Mouse (Mus musculus): Measurements from ENCODE around the gene Ninj1. TPM values are rescaled to one million over a fixed set of nuclear protein-coding genes. Genes with fewer than 3 reads are reported as not detected.

The Ninj1 gene
- polyA plus RNA-seq, 1 experiment from 2014 or later, result 54.2 TPM

- H3K27me3 ChIP-seq (ENCODE audit: control insufficient read depth, insufficient read depth, low read length), result peaks cover 45% of the 10 kb centered on the region
- ATAC-seq (ENCODE audit: low FRiP score, low TSS enrichment), result peak; percentile 69
- under 1% methylated on average over 65 of the region's 98 CpGs for WGBS
Measured at GRCm38 (mm10) chr13:49147007-49147857, 40.1 kb upstream of the Ninj1 start.

GRCm38 (mm10) chr13:49147858-49148226, 39.4 kb upstream of the Ninj1 start, which contains the start of gene Wnk2:
TSS of gene Wnk2 (minus strand) at chr13:49148014.
- Histone ChIP-seq H3K36me3 (ENCODE audit: control insufficient read depth, insufficient read depth, low read length) (no peaks in the 10 kb centered on the region), H3K27me3 (ENCODE audit: control insufficient read depth, insufficient read depth, low read length) (peaks cover 45% of the 10 kb centered on the region), H3K27ac (ENCODE audit: low read depth, low read length) (no peak within 1 kb of the TSS), H3K4me1 (ENCODE audit: control insufficient read depth, insufficient read depth, low read length) (peaks cover 10% of the 10 kb centered on the region; the same call in 1 of the 2 replicates), H3K9ac (ENCODE audit: low read depth, low read length) (peak within 1 kb of the TSS; percentile 66), H3K4me3 (ENCODE audit: low read length) (peak within 1 kb of the TSS; percentile 73), H3K9me3 (ENCODE audit: control insufficient read depth, low read length) (no peaks in the 10 kb centered on the region), H3K4me2 (replicated peaks; ENCODE audit: low read depth, low read length) (peak within 1 kb of the TSS; percentile 97)
- WGBS, result under 1% methylated on average over 33 of the region's 43 CpGs
- peak; percentile 57 for ATAC-seq (ENCODE audit: low FRiP score, low TSS enrichment)

More at GRCm38 (mm10) chr13:49147007-49147857, 40.1 kb upstream of the Ninj1 start:
- Histone ChIP-seq H3K36me3 (ENCODE audit: control insufficient read depth, insufficient read depth, low read length) (no peaks in the 10 kb centered on the region), H3K27ac (ENCODE audit: low read depth, low read length) (no peak overlapping the region), H3K9ac (ENCODE audit: low read depth, low read length) (peak overlapping the region; percentile 66), H3K4me1 (ENCODE audit: control insufficient read depth, insufficient read depth, low read length) (peaks cover 10% of the 10 kb centered on the region; the same call in 1 of the 2 replicates), H3K4me2 (replicated peaks; ENCODE audit: low read depth, low read length) (peak overlapping the region; percentile 97), H3K4me3 (ENCODE audit: low read length) (peak overlapping the region; percentile 73), H3K9me3 (ENCODE audit: control insufficient read depth, low read length) (no peaks in the 10 kb centered on the region)

GRCm38 (mm10) chr13:49148687-49149086, 38.6 kb upstream of the Ninj1 start:
- ATAC-seq (ENCODE audit: low FRiP score, low TSS enrichment), result no peak
- Histone ChIP-seq H3K4me1 (ENCODE audit: control insufficient read depth, insufficient read depth, low read length) (peaks cover 10% of the 10 kb centered on the region; the same call in 1 of the 2 replicates), H3K27me3 (ENCODE audit: control insufficient read depth, insufficient read depth, low read length) (peaks cover 45% of the 10 kb centered on the region), H3K4me3 (ENCODE audit: low read length) (no peak overlapping the region), H3K36me3 (ENCODE audit: control insufficient read depth, insufficient read depth, low read length) (no peaks in the 10 kb centered on the region), H3K4me2 (replicated peaks; ENCODE audit: low read depth, low read length) (no peak overlapping the region), H3K9ac (ENCODE audit: low read depth, low read length) (no peak overlapping the region), H3K9me3 (ENCODE audit: control insufficient read depth, low read length) (no peaks in the 10 kb centered on the region), H3K27ac (ENCODE audit: low read depth, low read length) (no peak overlapping the region)
- WGBS, result 71% methylated on average over 4 of the region's 4 CpGs

GRCm38 (mm10) chr13:49154028-49154427, 33.3 kb upstream of the Ninj1 start:
- no peak overlapping the region for H3K27ac ChIP-seq (ENCODE audit: low read depth, low read length)
- H3K36me3 ChIP-seq (ENCODE audit: control insufficient read depth, insufficient read depth, low read length), result no peaks in the 10 kb centered on the region
- H3K9ac ChIP-seq (ENCODE audit: low read depth, low read length), result no peak overlapping the region
- 76% methylated on average over 10 of the region's 10 CpGs for WGBS
- no peak overlapping the region for H3K4me3 ChIP-seq (ENCODE audit: low read length)
- no peaks in the 10 kb centered on the region for H3K4me1 ChIP-seq (ENCODE audit: control insufficient read depth, insufficient read depth, low read length)
- no peak overlapping the region for H3K4me2 ChIP-seq (replicated peaks; ENCODE audit: low read depth, low read length)
- no peaks in the 10 kb centered on the region; the same call in 1 of the 2 replicates for H3K9me3 ChIP-seq (ENCODE audit: control insufficient read depth, low read length)
- H3K27me3 ChIP-seq (ENCODE audit: control insufficient read depth, insufficient read depth, low read length), result 0 out of 2 replicates have a peak, but pooled peaks cover 4% of the 10 kb centered on the region
- ATAC-seq (ENCODE audit: low FRiP score, low TSS enrichment), result no peak

GRCm38 (mm10) chr13:49154621-49155020, 32.7 kb upstream of the Ninj1 start:
- Histone ChIP-seq H3K36me3 (ENCODE audit: control insufficient read depth, insufficient read depth, low read length) (no peaks in the 10 kb centered on the region), H3K27ac (ENCODE audit: low read depth, low read length) (no peak overlapping the region), H3K4me1 (ENCODE audit: control insufficient read depth, insufficient read depth, low read length) (no peaks in the 10 kb centered on the region), H3K9me3 (ENCODE audit: control insufficient read depth, low read length) (no peaks in the 10 kb centered on the region; the same call in 1 of the 2 replicates), H3K4me2 (replicated peaks; ENCODE audit: low read depth, low read length) (no peak overlapping the region), H3K27me3 (ENCODE audit: control insufficient read depth, insufficient read depth, low read length) (0 out of 2 replicates have a peak, but pooled peaks cover under 1% of the 10 kb centered on the region), H3K4me3 (ENCODE audit: low read length) (no peak overlapping the region), H3K9ac (ENCODE audit: low read depth, low read length) (no peak overlapping the region)
- no peak for ATAC-seq (ENCODE audit: low FRiP score, low TSS enrichment)
- WGBS, result 55% methylated on average over 7 of the region's 7 CpGs

GRCm38 (mm10) chr13:49156645-49157044, 30.6 kb upstream of the Ninj1 start:
- no peaks in the 10 kb centered on the region for H3K4me1 ChIP-seq (ENCODE audit: control insufficient read depth, insufficient read depth, low read length)
- H3K27ac ChIP-seq (ENCODE audit: low read depth, low read length), result no peak overlapping the region
- ATAC-seq (ENCODE audit: low FRiP score, low TSS enrichment), result no peak
- 70% methylated on average over 4 of the region's 4 CpGs for WGBS
- no peak overlapping the region for H3K4me2 ChIP-seq (replicated peaks; ENCODE audit: low read depth, low read length)
- no peak overlapping the region for H3K4me3 ChIP-seq (ENCODE audit: low read length)
- H3K9ac ChIP-seq (ENCODE audit: low read depth, low read length), result no peak overlapping the region
- H3K9me3 ChIP-seq (ENCODE audit: control insufficient read depth, low read length), result no peaks in the 10 kb centered on the region; the same call in 1 of the 2 replicates
- H3K27me3 ChIP-seq (ENCODE audit: control insufficient read depth, insufficient read depth, low read length), result no peaks in the 10 kb centered on the region
- H3K36me3 ChIP-seq (ENCODE audit: control insufficient read depth, insufficient read depth, low read length), result no peaks in the 10 kb centered on the region

- no peak for ATAC-seq (ENCODE audit: low FRiP score, low TSS enrichment)
- H3K27ac ChIP-seq (ENCODE audit: low read depth, low read length), result no peak overlapping the region
- H3K36me3 ChIP-seq (ENCODE audit: control insufficient read depth, insufficient read depth, low read length), result no peaks in the 10 kb centered on the region
- no peaks in the 10 kb centered on the region; the same call in 1 of the 2 replicates for H3K9me3 ChIP-seq (ENCODE audit: control insufficient read depth, low read length)
- no peaks in the 10 kb centered on the region for H3K27me3 ChIP-seq (ENCODE audit: control insufficient read depth, insufficient read depth, low read length)
- WGBS, result 72% methylated on average over 10 of the region's 10 CpGs
- H3K4me1 ChIP-seq (ENCODE audit: control insufficient read depth, insufficient read depth, low read length), result no peaks in the 10 kb centered on the region
- H3K9ac ChIP-seq (ENCODE audit: low read depth, low read length), result no peak overlapping the region
- H3K4me2 ChIP-seq (replicated peaks; ENCODE audit: low read depth, low read length), result no peak overlapping the region
- no peak overlapping the region for H3K4me3 ChIP-seq (ENCODE audit: low read length)
Measured at GRCm38 (mm10) chr13:49158040-49158713, 29.1 kb upstream of the Ninj1 start.

GRCm38 (mm10) chr13:49161236-49161635, 26.0 kb upstream of the Ninj1 start:
- Histone ChIP-seq H3K4me3 (ENCODE audit: low read length) (no peak overlapping the region), H3K9me3 (ENCODE audit: control insufficient read depth, low read length) (no peaks in the 10 kb centered on the region; the same call in 1 of the 2 replicates), H3K36me3 (ENCODE audit: control insufficient read depth, insufficient read depth, low read length) (no peaks in the 10 kb centered on the region), H3K27me3 (ENCODE audit: control insufficient read depth, insufficient read depth, low read length) (no peaks in the 10 kb centered on the region), H3K4me2 (replicated peaks; ENCODE audit: low read depth, low read length) (no peak overlapping the region), H3K9ac (ENCODE audit: low read depth, low read length) (no peak overlapping the region), H3K27ac (ENCODE audit: low read depth, low read length) (no peak overlapping the region), H3K4me1 (ENCODE audit: control insufficient read depth, insufficient read depth, low read length) (no peaks in the 10 kb centered on the region)
- WGBS, result 59% methylated on average over 2 of the region's 2 CpGs
- no peak for ATAC-seq (ENCODE audit: low FRiP score, low TSS enrichment)

- H3K4me2 ChIP-seq (replicated peaks; ENCODE audit: low read depth, low read length), result no peak overlapping the region
Measured at GRCm38 (mm10) chr13:49162722-49163121, 24.6 kb upstream of the Ninj1 start.

More at GRCm38 (mm10) chr13:49162722-49163121, 24.6 kb upstream of the Ninj1 start:
- Histone ChIP-seq H3K27me3 (ENCODE audit: control insufficient read depth, insufficient read depth, low read length) (no peaks in the 10 kb centered on the region), H3K9me3 (ENCODE audit: control insufficient read depth, low read length) (no peaks in the 10 kb centered on the region), H3K27ac (ENCODE audit: low read depth, low read length) (no peak overlapping the region), H3K4me3 (ENCODE audit: low read length) (no peak overlapping the region), H3K4me1 (ENCODE audit: control insufficient read depth, insufficient read depth, low read length) (no peaks in the 10 kb centered on the region), H3K36me3 (ENCODE audit: control insufficient read depth, insufficient read depth, low read length) (no peaks in the 10 kb centered on the region), H3K9ac (ENCODE audit: low read depth, low read length) (no peak overlapping the region)
- WGBS, result 71% methylated on average over 4 of the region's 4 CpGs
- ATAC-seq (ENCODE audit: low FRiP score, low TSS enrichment), result no peak

Measured in kidney, embryonic 14.5 days (tissue).